Comparison of ENCODE assay signal across 26 mouse cellular contexts in genomic region chr1:130744961-130745360, GRCm38 (mm10). TPM values are rescaled to one million over a fixed set of nuclear protein-coding genes. Genes with fewer than 3 reads are reported as not detected.
DNase-seq lines count a peak whose midpoint lies in the region; ATAC-seq and TF ChIP-seq lines count a peak whose summit lies in the region.
"Had no signal": no experiment of that assay in that cellular context is flagged by ENCODE, and none has a peak within 500 bp of the region (broad histone marks: within the 10 kb centered on the region; RNA-seq: fewer than 3 reads in every experiment).

No protein-coding gene starts in this region.

- peaks cover 60% of the 10 kb centered on the region for H3K4me1 ChIP-seq in liver, embryonic 11.5 days (replicated peaks; ENCODE audit: control insufficient read depth, insufficient read depth, low read length)
- peaks cover 77% of the 10 kb centered on the region for H3K4me1 ChIP-seq in liver, embryonic 13.5 days (replicated peaks)
- peaks cover 63 to 68% of the 10 kb centered on the region in 2 experiments for H3K4me1 ChIP-seq in liver, embryonic 14.5 days (replicated peaks; ENCODE audit: control insufficient read depth in 2 of 2, insufficient read depth in 2 of 2, low read length in 1 of 2)
- H3K4me1 ChIP-seq: embryonic facial prominence, embryonic 12.5 days; hindbrain, embryonic 12.5 days; hindbrain, embryonic 15.5 days had no signal

- no peak overlapping the region for H3K4me3 ChIP-seq in liver, embryonic 11.5 days (ENCODE audit: low read depth, low read length)
- no peak overlapping the region for H3K4me3 ChIP-seq in liver, embryonic 13.5 days (replicated peaks)
- H3K4me3 ChIP-seq in liver, embryonic 14.5 days (ENCODE audit: insufficient read depth in 1 of 2, low read depth in 2 of 2, low read length in 2 of 2): no peak overlapping the region
- H3K4me3 ChIP-seq: embryonic facial prominence, embryonic 12.5 days; embryonic facial prominence, embryonic 15.5 days; heart, embryonic 13.5 days; hindbrain, embryonic 12.5 days; hindbrain, embryonic 15.5 days had no signal

- no peak for TF ChIP-seq EP300 in liver, embryonic 14.5 days (IDR thresholded peaks at IDR 0.05; ENCODE audit: low read depth)

- no peaks in the 10 kb centered on the region for H3K27me3 ChIP-seq in liver, embryonic 11.5 days (replicated peaks; ENCODE audit: control insufficient read depth, insufficient read depth, low read length)
- H3K27me3 ChIP-seq in liver, embryonic 13.5 days: no peaks in the 10 kb centered on the region
- no peaks in the 10 kb centered on the region for H3K27me3 ChIP-seq in liver, embryonic 14.5 days (ENCODE audit: control insufficient read depth, insufficient read depth, low read length)
- H3K27me3 ChIP-seq: embryonic facial prominence, embryonic 12.5 days; embryonic facial prominence, embryonic 15.5 days; hindbrain, embryonic 12.5 days; hindbrain, embryonic 15.5 days had no signal

- no peak for TF ChIP-seq CTCF in liver, embryonic 14.5 days (IDR thresholded peaks at IDR 0.05; ENCODE audit: low read depth)

- no peak for ATAC-seq in liver, embryonic 11.5 days (replicated peaks; ENCODE audit: low FRiP score)
- ATAC-seq in liver, embryonic 13.5 days (ENCODE audit: low read depth): no peak
- no peak for ATAC-seq in liver, embryonic 14.5 days (ENCODE audit: insufficient read depth)
- ATAC-seq: CD4-positive, CD25-positive, alpha-beta regulatory T cell, adult 4 months; forebrain, embryonic 14.5 days; forebrain, postnatal 0 days had no signal

- H3K27ac ChIP-seq in liver, embryonic 11.5 days (ENCODE audit: low read depth, low read length): peak overlapping the region; percentile 99
- peak overlapping the region; percentile 98 for H3K27ac ChIP-seq in liver, embryonic 13.5 days
- H3K27ac ChIP-seq in liver, embryonic 14.5 days: peak overlapping the region; percentile 99
- H3K27ac ChIP-seq: embryonic facial prominence, embryonic 12.5 days; embryonic facial prominence, embryonic 15.5 days; heart, embryonic 13.5 days; hindbrain, embryonic 12.5 days; hindbrain, embryonic 15.5 days had no signal

- H3K9ac ChIP-seq in liver, embryonic 11.5 days (ENCODE audit: low read depth, low read length): 0 out of 2 replicates have a peak overlapping the region, but pooled peaks have one; percentile 36
- peak overlapping the region; percentile 87; the same call in 1 of the 2 replicates for H3K9ac ChIP-seq in liver, embryonic 13.5 days
- H3K9ac ChIP-seq in liver, embryonic 14.5 days (replicated peaks): no peak overlapping the region; the same call in 1 of the 2 replicates
- H3K9ac ChIP-seq: embryonic facial prominence, embryonic 12.5 days; embryonic facial prominence, embryonic 15.5 days; forebrain, postnatal 0 days; heart, embryonic 13.5 days; hindbrain, embryonic 12.5 days; hindbrain, embryonic 15.5 days had no signal

- WGBS in liver, embryonic 11.5 days: 84% methylated on average over 5 of the region's 5 CpGs
- WGBS in liver, embryonic 13.5 days (ENCODE audit: insufficient replicate concordance): 80% methylated on average over 5 of the region's 5 CpGs
- WGBS in liver, embryonic 14.5 days (ENCODE audit: insufficient replicate concordance): 78% methylated on average over 5 of the region's 5 CpGs

- H3K9me3 ChIP-seq in liver, embryonic 11.5 days (ENCODE audit: control insufficient read depth, low read length): no peaks in the 10 kb centered on the region
- no peaks in the 10 kb centered on the region for H3K9me3 ChIP-seq in liver, embryonic 13.5 days (replicated peaks)
- no peaks in the 10 kb centered on the region for H3K9me3 ChIP-seq in liver, embryonic 14.5 days (ENCODE audit: control insufficient read depth, low read length)
- H3K9me3 ChIP-seq: embryonic facial prominence, embryonic 12.5 days; embryonic facial prominence, embryonic 15.5 days; heart, embryonic 13.5 days; hindbrain, embryonic 12.5 days; hindbrain, embryonic 15.5 days had no signal

- H3K4me2 ChIP-seq in liver, embryonic 11.5 days: no peak overlapping the region; the same call in 1 of the 2 replicates
- peak overlapping the region; percentile 18; the same call in 1 of the 2 replicates for H3K4me2 ChIP-seq in liver, embryonic 13.5 days
- peak overlapping the region; percentile 39; the same call in 1 of the 2 replicates for H3K4me2 ChIP-seq in liver, embryonic 14.5 days (ENCODE audit: low read depth)
- H3K4me2 ChIP-seq: embryonic facial prominence, embryonic 12.5 days; embryonic facial prominence, embryonic 15.5 days; heart, embryonic 13.5 days; hindbrain, embryonic 12.5 days; hindbrain, embryonic 15.5 days had no signal

- no peak for DNase-seq in liver, embryonic 11.5 days (ENCODE audit: low spot score)
- DNase-seq in liver: no peak
- DNase-seq in liver, embryonic 13.5 days: no peak
- no peak for DNase-seq in liver, embryonic 14.5 days (ENCODE audit: low read depth in 3 of 3, low spot score in 3 of 3)
- no peak for DNase-seq in frontal cortex, adult 2 months (ENCODE audit: extremely low spot score in 1 of 2, low spot score in 1 of 2)
- DNase-seq in kidney, adult 8-10 months: no peak
- DNase-seq: adrenal gland, adult 2 months; adrenal gland, postnatal 14 days; cerebellum, adult 11 months; cerebellum, adult 2 months; cerebellum, adult 9-11 months; cerebellum, postnatal 25 days; forebrain, postnatal 0 days; gastrocnemius, postnatal 25 days; heart, adult 18-20 months; heart, postnatal 14 days had no signal

- H3K36me3 ChIP-seq in liver, embryonic 11.5 days (ENCODE audit: control insufficient read depth, insufficient read depth, low read length): no peaks in the 10 kb centered on the region
- H3K36me3 ChIP-seq in liver, embryonic 13.5 days: peaks cover 17% of the 10 kb centered on the region
- H3K36me3 ChIP-seq in liver, embryonic 14.5 days (replicated peaks; ENCODE audit: control insufficient read depth, insufficient read depth, low read depth): peaks cover 19% of the 10 kb centered on the region
- H3K36me3 ChIP-seq: embryonic facial prominence, embryonic 12.5 days; embryonic facial prominence, embryonic 15.5 days; heart, embryonic 13.5 days; hindbrain, embryonic 12.5 days; hindbrain, embryonic 15.5 days had no signal

RNA-seq across cellular contexts. Expression of gene AA986860, which starts 13.2 kb away (rescaled TPM):
- polyA plus RNA-seq in liver, embryonic 11.5 days (2014; fragmentation: Nextera tagmentation; extraction: Ambion mirVana): 7.1 and 7.9 TPM in 2 replicates
- 6.2 and 8.3 TPM in 2 replicates for polyA plus RNA-seq in liver, embryonic 13.5 days (2015; fragmentation: Nextera tagmentation; extraction: Ambion mirVana)
- 3.6 and 3.7 TPM in 2 replicates for polyA plus RNA-seq in liver, embryonic 14.5 days (2012; rRNA removed)
- polyA plus RNA-seq in liver, embryonic 14.5 days (2014; fragmentation: Nextera tagmentation; extraction: Ambion mirVana): 5.3 and 8.7 TPM in 2 replicates
- polyA plus RNA-seq in frontal cortex, adult 2 months (2012; rRNA removed): 2.5 and 2.9 TPM in 2 replicates

RNA-seq across cellular contexts. Expression of gene Pfkfb2, which starts 15.9 kb away (rescaled TPM):
- polyA plus RNA-seq in liver, embryonic 11.5 days (2014; fragmentation: Nextera tagmentation; extraction: Ambion mirVana): 4.9 and 6.1 TPM in 2 replicates
- polyA plus RNA-seq in liver, embryonic 13.5 days (2015; fragmentation: Nextera tagmentation; extraction: Ambion mirVana): 4.5 and 5.4 TPM in 2 replicates
- 6.4 and 7.2 TPM in 2 replicates for polyA plus RNA-seq in liver, embryonic 14.5 days (2012; rRNA removed)
- polyA plus RNA-seq in liver, embryonic 14.5 days (2014; fragmentation: Nextera tagmentation; extraction: Ambion mirVana): 1.7 and 3.6 TPM in 2 replicates
- 49.8 and 54.3 TPM in 2 replicates for polyA plus RNA-seq in frontal cortex, adult 2 months (2012; rRNA removed)

RNA-seq across cellular contexts. Expression of gene Yod1, which starts 27.8 kb away (rescaled TPM):
- polyA plus RNA-seq in liver, embryonic 11.5 days (2014; fragmentation: Nextera tagmentation; extraction: Ambion mirVana): 26.5 and 26.6 TPM in 2 replicates
- 40.8 and 47.6 TPM in 2 replicates for polyA plus RNA-seq in liver, embryonic 13.5 days (2015; fragmentation: Nextera tagmentation; extraction: Ambion mirVana)
- 4.3 and 5.8 TPM in 2 replicates for polyA plus RNA-seq in liver, embryonic 14.5 days (2012; rRNA removed)
- 19.0 and 22.8 TPM in 2 replicates for polyA plus RNA-seq in liver, embryonic 14.5 days (2014; fragmentation: Nextera tagmentation; extraction: Ambion mirVana)
- polyA plus RNA-seq in frontal cortex, adult 2 months (2012; rRNA removed): 7.8 and 7.9 TPM in 2 replicates

RNA-seq across cellular contexts. Expression of gene Gm29427, which starts 29.4 kb away (rescaled TPM):
- polyA plus RNA-seq in liver, embryonic 11.5 days (2014; fragmentation: Nextera tagmentation; extraction: Ambion mirVana): not detected in 2 replicates
- not detected in 2 replicates for polyA plus RNA-seq in liver, embryonic 13.5 days (2015; fragmentation: Nextera tagmentation; extraction: Ambion mirVana)
- not detected in 2 replicates for polyA plus RNA-seq in liver, embryonic 14.5 days (2012; rRNA removed)
- not detected in 2 replicates for polyA plus RNA-seq in liver, embryonic 14.5 days (2014; fragmentation: Nextera tagmentation; extraction: Ambion mirVana)
- polyA plus RNA-seq in frontal cortex, adult 2 months (2012; rRNA removed): 0.12 TPM in 1 of 2 replicates, not detected in the other
- polyA plus RNA-seq: adrenal gland, adult 2 months; C2C12; CD4-positive, CD25-positive, alpha-beta regulatory T cell, adult 4 months; cerebellum, adult 2 months; embryonic facial prominence, embryonic 12.5 days; embryonic facial prominence, embryonic 15.5 days; forebrain, embryonic 11.5 days; forebrain, embryonic 14.5 days; forebrain, postnatal 0 days; heart, embryonic 13.5 days; heart, embryonic 16.5 days; hindbrain, embryonic 15.5 days had no signal

RNA-seq across cellular contexts. Expression of gene Fcamr, which starts 55.7 kb away (rescaled TPM):
- not detected in 2 replicates for polyA plus RNA-seq in liver, embryonic 11.5 days (2014; fragmentation: Nextera tagmentation; extraction: Ambion mirVana)
- not detected in 2 replicates for polyA plus RNA-seq in liver, embryonic 13.5 days (2015; fragmentation: Nextera tagmentation; extraction: Ambion mirVana)
- polyA plus RNA-seq in liver, embryonic 14.5 days (2012; rRNA removed): not detected in 2 replicates
- polyA plus RNA-seq in liver, embryonic 14.5 days (2014; fragmentation: Nextera tagmentation; extraction: Ambion mirVana): not detected in 2 replicates
- polyA plus RNA-seq in frontal cortex, adult 2 months (2012; rRNA removed): 0.10 TPM in 1 of 2 replicates, not detected in the other
- polyA plus RNA-seq: adrenal gland, adult 2 months; C2C12; embryonic facial prominence, embryonic 12.5 days; forebrain, embryonic 11.5 days; forebrain, embryonic 14.5 days; forebrain, postnatal 0 days; heart, embryonic 13.5 days; heart, embryonic 16.5 days; hindbrain, embryonic 12.5 days; hindbrain, embryonic 15.5 days had no signal
